Mouse (Mus musculus): ENCODE data around the gene Naa20.

Naa20 gene

GRCm38 (mm10) chr2:145952726-145953125 lies 50.8 kb downstream of the Naa20 start:
- no peak for DNase-seq

- no peak for DNase-seq
Measured at GRCm38 (mm10) chr2:145955844-145956243, 53.9 kb downstream of the Naa20 start.

GRCm38 (mm10) chr2:145956318-145956717 lies 54.4 kb downstream of the Naa20 start:
- peak in 1 of 2 experiments; percentile 13 for DNase-seq

- DNase-seq = peak; percentile 55 to 81
Measured at GRCm38 (mm10) chr2:145957450-145957849, 55.6 kb downstream of the Naa20 start.

GRCm38 (mm10) chr2:145958097-145958496 lies 56.2 kb downstream of the Naa20 start:
- DNase-seq = peak in 1 of 2 experiments; percentile 50

GRCm38 (mm10) chr2:145958551-145958950 lies 56.7 kb downstream of the Naa20 start:
- DNase-seq = peak; percentile 49 to 50

GRCm38 (mm10) chr2:145961861-145962260 lies 60.0 kb downstream of the Naa20 start:
- peak; percentile 76 to 81 for DNase-seq

All from cerebellum, postnatal 10 days (tissue).